Mouse (Mus musculus): ENCODE measurements around the gene Nr4a1.

DNA sequence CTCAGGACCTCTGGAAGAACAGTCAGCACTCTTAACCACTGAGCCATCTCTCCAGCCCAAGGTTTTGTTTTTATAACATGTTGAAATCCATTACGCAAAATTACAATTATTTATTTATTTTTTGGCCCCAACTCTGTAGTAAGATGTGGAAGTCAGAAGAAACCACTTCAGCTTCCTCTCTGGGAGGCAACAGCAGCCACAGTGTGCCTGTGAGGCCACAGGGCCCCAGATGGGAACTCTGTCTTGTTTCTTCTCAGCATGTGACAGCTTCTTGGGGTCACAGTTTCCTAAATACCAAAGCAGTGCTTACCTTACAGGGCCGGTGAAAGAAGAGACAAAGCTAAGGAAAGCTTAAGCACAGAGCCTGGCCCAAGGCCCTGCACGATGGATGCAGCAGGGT lies 10.1 kb upstream of the Nr4a1 start:
- no peak for TF ChIP-seq CTCF (IDR thresholded peaks at IDR 0.05; ENCODE audit: control insufficient read depth, insufficient read depth, insufficient replicate concordance, low read depth, low read length)
- TF ChIP-seq POLR2A (IDR thresholded peaks at IDR 0.05; ENCODE audit: control insufficient read depth, low read depth, low read length), result no peak

Data from testis, adult 2 months (tissue).